Mouse (Mus musculus): ENCODE measurements around the gene Rnf19b. TPM values are rescaled to one million over a fixed set of nuclear protein-coding genes. Genes with fewer than 3 reads are reported as not detected.

The Rnf19b gene
- polyA plus RNA-seq, 1 experiment from 2014 or later = 7.1 TPM

GRCm38 (mm10) chr4:129048501-129049305 lies 9.4 kb upstream of the Rnf19b start:
- Histone ChIP-seq H3K9me3 (replicated peaks; ENCODE audit: low read length) (no peaks in the 10 kb centered on the region), H3K4me2 (ENCODE audit: low read length) (peak overlapping the region; percentile 99), H3K9ac (ENCODE audit: low read depth, low read length) (peak overlapping the region; percentile 54), H3K27ac (no peak overlapping the region), H3K4me3 (replicated peaks; ENCODE audit: low read depth, low read length) (peak overlapping the region; percentile 52), H3K4me1 (replicated peaks; ENCODE audit: insufficient read depth, low read length) (0 out of 2 replicates have a peak, but pooled peaks cover 7% of the 10 kb centered on the region), H3K36me3 (ENCODE audit: insufficient read depth, low read length) (no peaks in the 10 kb centered on the region), H3K27me3 (ENCODE audit: insufficient read depth, low read length) (peaks cover 12% of the 10 kb centered on the region; the same call in 1 of the 2 replicates)
- no peak for TF ChIP-seq CTCF (IDR thresholded peaks at IDR 0.05; ENCODE audit: low read depth)
- WGBS = under 1% methylated on average over 51 of the region's 52 CpGs
- peak; percentile 81 for DNase-seq (ENCODE audit: low spot score)
- ATAC-seq (replicated peaks; ENCODE audit: low FRiP score, low read depth) = peak; percentile 78

GRCm38 (mm10) chr4:129049306-129050011 lies 8.6 kb upstream of the Rnf19b start:
- 0 out of 2 replicates have a peak, but pooled peaks cover 7% of the 10 kb centered on the region for H3K4me1 ChIP-seq (replicated peaks; ENCODE audit: insufficient read depth, low read length)
- ATAC-seq (replicated peaks; ENCODE audit: low FRiP score, low read depth) (no peak), DNase-seq (ENCODE audit: low spot score) (peak; percentile 36)
- peak overlapping the region; percentile 52 for H3K4me3 ChIP-seq (replicated peaks; ENCODE audit: low read depth, low read length)
- 4% methylated on average over 23 of the region's 23 CpGs for WGBS
- no peak for TF ChIP-seq CTCF (IDR thresholded peaks at IDR 0.05; ENCODE audit: low read depth)
- H3K9me3 ChIP-seq (replicated peaks; ENCODE audit: low read length) = no peaks in the 10 kb centered on the region
- no peak overlapping the region for H3K27ac ChIP-seq
- H3K27me3 ChIP-seq (ENCODE audit: insufficient read depth, low read length) = peaks cover 12% of the 10 kb centered on the region; the same call in 1 of the 2 replicates
- H3K9ac ChIP-seq (ENCODE audit: low read depth, low read length) = peak overlapping the region; percentile 54; the same call in 1 of the 2 replicates
- peak overlapping the region; percentile 99 for H3K4me2 ChIP-seq (ENCODE audit: low read length)
- H3K36me3 ChIP-seq (ENCODE audit: insufficient read depth, low read length) = no peaks in the 10 kb centered on the region

DNA sequence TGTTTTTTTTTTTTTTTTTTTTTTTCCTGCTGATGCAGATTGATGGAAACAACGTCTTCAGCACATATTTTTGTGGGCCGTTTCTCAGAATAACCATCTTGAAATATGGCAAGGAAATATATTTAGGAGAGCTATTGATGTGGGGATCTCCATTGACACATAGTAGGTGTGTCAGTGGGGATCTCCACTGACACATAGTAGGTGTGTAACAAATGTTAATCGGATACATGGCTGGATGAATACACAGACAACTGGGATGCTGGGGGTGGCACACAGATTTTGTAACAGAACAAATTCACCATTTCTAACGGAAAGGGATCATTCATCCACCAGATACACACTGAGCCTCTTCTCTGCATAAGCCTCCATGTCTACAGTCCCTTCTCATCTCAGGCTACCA lies 7.7 kb upstream of the Rnf19b start:
- Histone ChIP-seq H3K9me3 (replicated peaks; ENCODE audit: low read length) (no peaks in the 10 kb centered on the region), H3K4me3 (replicated peaks; ENCODE audit: low read depth, low read length) (no peak overlapping the region), H3K27ac (no peak overlapping the region), H3K9ac (ENCODE audit: low read depth, low read length) (no peak overlapping the region), H3K4me2 (ENCODE audit: low read length) (no peak overlapping the region), H3K27me3 (ENCODE audit: insufficient read depth, low read length) (peaks cover 12% of the 10 kb centered on the region; the same call in 1 of the 2 replicates), H3K36me3 (ENCODE audit: insufficient read depth, low read length) (no peaks in the 10 kb centered on the region), H3K4me1 (replicated peaks; ENCODE audit: insufficient read depth, low read length) (0 out of 2 replicates have a peak, but pooled peaks cover 7% of the 10 kb centered on the region)
- DNase-seq (ENCODE audit: low spot score) (no peak), ATAC-seq (replicated peaks; ENCODE audit: low FRiP score, low read depth) (no peak)
- WGBS = 73% methylated on average over 4 of the region's 4 CpGs
- TF ChIP-seq CTCF (IDR thresholded peaks at IDR 0.05; ENCODE audit: low read depth) = no peak

- Histone ChIP-seq H3K4me2 (ENCODE audit: low read length) (no peak overlapping the region), H3K9ac (ENCODE audit: low read depth, low read length) (no peak overlapping the region), H3K4me1 (replicated peaks; ENCODE audit: insufficient read depth, low read length) (0 out of 2 replicates have a peak, but pooled peaks cover 7% of the 10 kb centered on the region), H3K27me3 (ENCODE audit: insufficient read depth, low read length) (peaks cover 12% of the 10 kb centered on the region; the same call in 1 of the 2 replicates), H3K9me3 (replicated peaks; ENCODE audit: low read length) (no peaks in the 10 kb centered on the region), H3K4me3 (replicated peaks; ENCODE audit: low read depth, low read length) (no peak overlapping the region), H3K36me3 (ENCODE audit: insufficient read depth, low read length) (no peaks in the 10 kb centered on the region), H3K27ac (no peak overlapping the region)
- ATAC-seq (replicated peaks; ENCODE audit: low FRiP score, low read depth) (no peak), DNase-seq (ENCODE audit: low spot score) (no peak)
- no peak for TF ChIP-seq CTCF (IDR thresholded peaks at IDR 0.05; ENCODE audit: low read depth)
- WGBS = 74% methylated on average over 6 of the region's 6 CpGs
Measured at GRCm38 (mm10) chr4:129050901-129051417, 7.1 kb upstream of the Rnf19b start.

DNA sequence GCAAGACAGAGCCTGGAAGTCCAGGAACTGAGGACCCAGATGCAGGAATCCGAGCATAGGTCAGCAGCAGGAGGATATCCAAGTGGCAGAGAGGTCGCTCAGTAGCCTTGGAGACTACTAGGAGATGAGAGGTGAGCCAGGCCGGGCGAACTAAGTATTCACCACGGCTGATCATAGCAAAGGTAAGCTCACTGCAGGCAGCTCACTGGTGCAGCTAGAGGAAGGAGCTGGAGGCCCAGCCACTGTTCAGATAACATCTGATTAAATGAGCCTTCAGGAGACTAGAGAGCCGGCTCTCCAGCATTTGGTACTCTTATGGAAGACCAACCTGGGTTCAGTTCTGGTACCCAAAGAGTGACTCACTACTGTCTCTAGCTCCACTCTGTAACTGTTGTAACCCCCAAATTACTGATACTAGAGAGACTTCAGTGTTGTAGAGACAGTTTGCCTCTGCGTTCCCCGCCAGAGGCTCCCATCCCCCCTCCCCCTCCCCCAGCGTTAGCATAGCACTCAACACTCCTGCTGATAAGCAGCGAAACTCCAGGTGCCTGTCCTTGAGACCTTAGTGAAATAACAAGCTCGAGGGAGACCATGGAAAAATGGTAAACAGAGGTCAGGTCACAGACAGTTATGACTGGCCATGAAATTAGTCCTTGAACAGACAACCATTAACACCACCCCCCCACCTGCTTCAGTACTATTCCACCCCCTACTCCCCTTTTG lies 6.4 kb upstream of the Rnf19b start:
- no peak for TF ChIP-seq CTCF (IDR thresholded peaks at IDR 0.05; ENCODE audit: low read depth)
- Histone ChIP-seq H3K4me3 (replicated peaks; ENCODE audit: low read depth, low read length) (no peak overlapping the region), H3K4me1 (replicated peaks; ENCODE audit: insufficient read depth, low read length) (0 out of 2 replicates have a peak, but pooled peaks cover 7% of the 10 kb centered on the region), H3K9ac (ENCODE audit: low read depth, low read length) (no peak overlapping the region), H3K9me3 (replicated peaks; ENCODE audit: low read length) (no peaks in the 10 kb centered on the region), H3K27me3 (ENCODE audit: insufficient read depth, low read length) (peaks cover 12% of the 10 kb centered on the region; the same call in 1 of the 2 replicates), H3K36me3 (ENCODE audit: insufficient read depth, low read length) (no peaks in the 10 kb centered on the region), H3K27ac (no peak overlapping the region), H3K4me2 (ENCODE audit: low read length) (no peak overlapping the region)
- ATAC-seq (replicated peaks; ENCODE audit: low FRiP score, low read depth) (no peak), DNase-seq (ENCODE audit: low spot score) (no peak)
- WGBS = 36% methylated on average over 11 of the region's 11 CpGs
